Comparison of ENCODE assay signal across 16 mouse cellular contexts in the genomic region with DNA sequence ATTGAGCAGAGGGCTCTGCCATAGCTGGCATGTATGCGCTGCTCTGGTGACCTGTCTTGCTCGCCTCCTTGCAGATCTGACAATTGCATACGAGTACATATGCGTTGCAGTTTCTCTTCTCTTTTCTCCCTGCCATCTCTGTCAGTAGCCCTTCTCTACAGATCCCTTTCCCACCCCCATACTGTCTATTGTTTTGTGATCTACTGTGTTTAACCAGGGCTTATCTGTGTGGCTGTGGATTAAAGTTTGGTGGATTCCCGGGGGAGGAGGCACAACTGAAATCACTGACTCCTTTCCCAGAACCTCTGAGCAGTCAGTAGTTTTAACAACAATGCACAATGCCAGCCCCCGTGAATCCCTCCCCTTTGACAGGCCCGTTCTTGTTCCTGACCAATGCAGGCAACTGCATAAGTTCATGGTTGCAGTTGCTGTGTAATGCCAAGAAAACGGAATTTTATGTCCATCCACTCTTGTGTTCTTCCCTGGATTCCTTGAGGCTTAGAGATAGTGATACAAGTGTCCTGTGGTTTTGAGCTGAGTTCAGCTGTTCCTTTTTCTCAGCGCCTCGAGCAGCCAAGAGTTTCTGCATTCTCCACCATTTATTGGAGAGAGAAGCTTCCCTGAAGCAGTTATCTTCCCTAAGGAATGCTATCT.
DNase-seq lines count a peak whose midpoint lies in the region; ATAC-seq and TF ChIP-seq lines count a peak whose summit lies in the region.
"Had no signal": no experiment of that assay in that cellular context is flagged by ENCODE, and none has a peak within 500 bp of the region (broad histone marks: within the 10 kb centered on the region; RNA-seq: fewer than 3 reads in every experiment).

No protein-coding gene starts in this region.

- H3K4me3 ChIP-seq in heart, embryonic 15.5 days: no peak overlapping the region
- no peak overlapping the region for H3K4me3 ChIP-seq in heart, adult 2 months
- H3K4me3 ChIP-seq in neural tube, embryonic 11.5 days (ENCODE audit: low read depth, low read length): no peak overlapping the region
- H3K4me3 ChIP-seq in limb, embryonic 14.5 days (replicated peaks; ENCODE audit: low read length): no peak overlapping the region
- H3K4me3 ChIP-seq in lung, postnatal 0 days (ENCODE audit: low read depth, low read length): no peak overlapping the region
- H3K4me3 ChIP-seq: forebrain, embryonic 13.5 days; lung, embryonic 15.5 days had no signal

- no peak for TF ChIP-seq CTCF in heart, adult 2 months (IDR thresholded peaks at IDR 0.05)
- no peak for TF ChIP-seq CTCF in lung, postnatal 0 days (IDR thresholded peaks at IDR 0.05)

- no peak overlapping the region for H3K4me2 ChIP-seq in heart, embryonic 15.5 days
- no peak overlapping the region for H3K4me2 ChIP-seq in neural tube, embryonic 11.5 days (ENCODE audit: low read depth)
- no peak overlapping the region for H3K4me2 ChIP-seq in limb, embryonic 14.5 days (replicated peaks; ENCODE audit: low read depth, low read length, severe bottlenecking)
- no peak overlapping the region for H3K4me2 ChIP-seq in lung, postnatal 0 days (replicated peaks; ENCODE audit: low read depth, low read length)
- H3K4me2 ChIP-seq: forebrain, embryonic 13.5 days; lung, embryonic 15.5 days had no signal

- WGBS in heart, embryonic 15.5 days: 56% methylated on average over 10 of the region's 10 CpGs
- 46% methylated on average over 10 of the region's 10 CpGs for WGBS in heart, adult 2 months
- 78% methylated on average over 10 of the region's 10 CpGs for WGBS in neural tube, embryonic 11.5 days
- WGBS in limb, embryonic 14.5 days: 58% methylated on average over 10 of the region's 10 CpGs
- WGBS in lung, postnatal 0 days: 63% methylated on average over 10 of the region's 10 CpGs

- intact Hi-C loops in heart, adult 2 months (cut with DNase I): no loop called here

- H3K27ac ChIP-seq in heart, embryonic 15.5 days: 0 out of 2 replicates have a peak overlapping the region, but pooled peaks have one; percentile 20
- H3K27ac ChIP-seq in heart, adult 2 months: no peak overlapping the region
- H3K27ac ChIP-seq in neural tube, embryonic 11.5 days (ENCODE audit: low read depth, low read length): 0 out of 2 replicates have a peak overlapping the region, but pooled peaks have one; percentile 8
- no peak overlapping the region for H3K27ac ChIP-seq in limb, embryonic 14.5 days (replicated peaks; ENCODE audit: low read depth, low read length)
- no peak overlapping the region for H3K27ac ChIP-seq in lung, postnatal 0 days (ENCODE audit: low read length)
- H3K27ac ChIP-seq: forebrain, embryonic 13.5 days; lung, embryonic 15.5 days had no signal

- H3K27me3 ChIP-seq in heart, embryonic 15.5 days: no peaks in the 10 kb centered on the region
- no peaks in the 10 kb centered on the region for H3K27me3 ChIP-seq in heart, adult 2 months (ENCODE audit: control insufficient read depth, insufficient read depth, low read length)
- no peaks in the 10 kb centered on the region for H3K27me3 ChIP-seq in neural tube, embryonic 11.5 days (ENCODE audit: control insufficient read depth, insufficient read depth, low read length)
- no peaks in the 10 kb centered on the region for H3K27me3 ChIP-seq in limb, embryonic 14.5 days (ENCODE audit: control insufficient read depth, insufficient read depth, low read length)
- H3K27me3 ChIP-seq in lung, postnatal 0 days (replicated peaks; ENCODE audit: insufficient read depth, low read length): no peaks in the 10 kb centered on the region
- H3K27me3 ChIP-seq: lung, embryonic 15.5 days had no signal

- H3K79me2 ChIP-seq in heart, adult 2 months (replicated peaks; ENCODE audit: control insufficient read depth, insufficient read depth, low read length): no peaks in the 10 kb centered on the region

- peaks cover 25% of the 10 kb centered on the region for H3K4me1 ChIP-seq in heart, embryonic 15.5 days (replicated peaks)
- peaks cover 6% of the 10 kb centered on the region for H3K4me1 ChIP-seq in heart, adult 2 months (ENCODE audit: control insufficient read depth, insufficient read depth, low read length)
- no peaks in the 10 kb centered on the region for H3K4me1 ChIP-seq in neural tube, embryonic 11.5 days (ENCODE audit: control insufficient read depth, insufficient read depth, low read length)
- no peaks in the 10 kb centered on the region for H3K4me1 ChIP-seq in limb, embryonic 14.5 days (ENCODE audit: control insufficient read depth, insufficient read depth, low read length)
- H3K4me1 ChIP-seq in lung, postnatal 0 days (ENCODE audit: insufficient read depth, low read depth, low read length): no peaks in the 10 kb centered on the region
- H3K4me1 ChIP-seq: lung, embryonic 15.5 days had no signal

- no peak overlapping the region for H3K9ac ChIP-seq in heart, embryonic 15.5 days
- no peak overlapping the region for H3K9ac ChIP-seq in heart, adult 2 months (ENCODE audit: low read depth, low read length)
- no peak overlapping the region for H3K9ac ChIP-seq in neural tube, embryonic 11.5 days (ENCODE audit: low read length)
- no peak overlapping the region for H3K9ac ChIP-seq in limb, embryonic 14.5 days (ENCODE audit: low read depth, low read length, severe bottlenecking)
- H3K9ac ChIP-seq in lung, postnatal 0 days (replicated peaks; ENCODE audit: low read depth): no peak overlapping the region
- H3K9ac ChIP-seq: forebrain, embryonic 13.5 days; lung, embryonic 15.5 days had no signal

- no peak for TF ChIP-seq EP300 in heart, adult 2 months (IDR thresholded peaks at IDR 0.05; ENCODE audit: insufficient read depth, low read depth, low read length)
- no peak for TF ChIP-seq EP300 in lung, postnatal 0 days (IDR thresholded peaks at IDR 0.05)

- no peaks in the 10 kb centered on the region for H3K9me3 ChIP-seq in heart, embryonic 15.5 days (replicated peaks)
- no peaks in the 10 kb centered on the region for H3K9me3 ChIP-seq in neural tube, embryonic 11.5 days (ENCODE audit: control insufficient read depth, low read length)
- no peaks in the 10 kb centered on the region for H3K9me3 ChIP-seq in limb, embryonic 14.5 days (ENCODE audit: control insufficient read depth, low read length)
- H3K9me3 ChIP-seq in lung, postnatal 0 days (ENCODE audit: low read length): no peaks in the 10 kb centered on the region
- H3K9me3 ChIP-seq: forebrain, embryonic 13.5 days; lung, embryonic 15.5 days had no signal

- TF ChIP-seq POLR2A in heart, adult 2 months (IDR thresholded peaks at IDR 0.05; ENCODE audit: insufficient read depth, low read depth, low read length): no peak
- no peak for TF ChIP-seq POLR2A in limb, embryonic 14.5 days (IDR thresholded peaks at IDR 0.05; ENCODE audit: borderline replicate concordance, extremely low read depth, insufficient read depth, insufficient read length)

- no peak for DNase-seq in heart, adult 2 months
- DNase-seq in neural tube, embryonic 11.5 days (ENCODE audit: low spot score): no peak
- DNase-seq in neural tube, embryonic 10.5 days (ENCODE audit: extremely low spot score, low spot score): no peak
- DNase-seq in limb, embryonic 14.5 days (ENCODE audit: low spot score): peak; percentile 27
- DNase-seq in kidney, postnatal 36 days: no peak
- DNase-seq in lung, postnatal 0 days (ENCODE audit: low spot score): no peak
- DNase-seq: adrenal gland, postnatal 25 days; cerebellum, postnatal 14 days; kidney, adult 18-20 months; kidney, postnatal 4 days; layer of hippocampus, postnatal 36 days; right cerebral cortex, adult 18-20 months; thymus, adult 18-20 months had no signal

- ATAC-seq in heart, embryonic 15.5 days (replicated peaks; ENCODE audit: insufficient number of reproducible peaks, insufficient read depth, low FRiP score, low read depth): no peak
- ATAC-seq in neural tube, embryonic 11.5 days (ENCODE audit: insufficient read depth, low FRiP score, low TSS enrichment): no peak
- peak; percentile 60; the same call in 1 of the 2 replicates for ATAC-seq in limb, embryonic 14.5 days (ENCODE audit: low FRiP score, low read depth)
- no peak for ATAC-seq in lung, postnatal 0 days
- ATAC-seq: forebrain, embryonic 13.5 days had no signal

- 0 out of 2 replicates have a peak, but pooled peaks cover 2% of the 10 kb centered on the region for H3K36me3 ChIP-seq in heart, embryonic 15.5 days
- peaks cover 4% of the 10 kb centered on the region for H3K36me3 ChIP-seq in heart, adult 2 months (ENCODE audit: control insufficient read depth, insufficient read depth, low read length)
- no peaks in the 10 kb centered on the region for H3K36me3 ChIP-seq in neural tube, embryonic 11.5 days (ENCODE audit: control insufficient read depth, insufficient read depth, low read length)
- H3K36me3 ChIP-seq in limb, embryonic 14.5 days (ENCODE audit: control insufficient read depth, insufficient read depth, low read length): peaks cover 17% of the 10 kb centered on the region
- H3K36me3 ChIP-seq in lung, postnatal 0 days (ENCODE audit: insufficient read depth, low read length): no peaks in the 10 kb centered on the region; the same call in 1 of the 2 replicates

Comparison
In these comparisons a context has a peak if more than half of its experiments do, and no peak if none do; other contexts are left out.
1. H3K27ac ChIP-seq: peak in heart, embryonic 15.5 days (single experiment) and neural tube, embryonic 11.5 days (single experiment); none in heart, adult 2 months (single experiment), limb, embryonic 14.5 days (single experiment) and lung, postnatal 0 days (single experiment).